Mouse (Mus musculus) lung, postnatal 0 days (tissue): ENCODE measurements at regions not wholly inside any gene's neighbourhood (a gene's known extent, or its start where the extent isn't known, plus 50 kb on each side); places are given as distances from the start of the nearest gene placed in this dataset.
A peak's percentile ranks its signal among the peaks of the same experiment; 100 is the strongest.

Experiments used
- ATAC-seq: fragments of 200-750 bp; cut with Nextera tagmentation; 2 replicates; pipeline ENCODE4 v1.8.0; 2017; ENCODE audit warnings: moderate library complexity
- DNase-seq: peaks from one replicate; pipeline ENCODE4 v3.0.0-alpha.2; 2016; ENCODE audit warnings: low spot score
- H3K27ac ChIP-seq: fragments of 300-500 bp; sonication (generic); 2 replicates; pipeline ENCODE4 v1.5.1; 2014; ENCODE audit warnings: antibody characterized with exemption, mild to moderate bottlenecking, low read length, mixed read lengths
- H3K27me3 ChIP-seq: fragments of 300-500 bp; sonication (generic); replicated peaks from 2 replicates; pipeline ENCODE4 v1.6.1; 2014; ENCODE audit warnings: low read length, mixed read lengths; ENCODE audit not compliant: insufficient read depth
- H3K36me3 ChIP-seq: fragments of 300-500 bp; sonication (generic); 2 replicates; pipeline ENCODE4 v1.6.1; 2014; ENCODE audit warnings: low read length, mixed read lengths; ENCODE audit not compliant: insufficient read depth
- H3K4me1 ChIP-seq: fragments of 300-500 bp; sonication (generic); 2 replicates; pipeline ENCODE4 v1.6.1; 2014; ENCODE audit warnings: antibody characterized with exemption, low read depth, low read length, mixed read lengths; ENCODE audit not compliant: insufficient read depth
- H3K4me2 ChIP-seq: fragments of 300-500 bp; sonication (generic); replicated peaks from 2 replicates; pipeline ENCODE4 v1.6.1; 2014; ENCODE audit warnings: low read depth, mild to moderate bottlenecking, low read length, moderate library complexity, mixed read lengths
- H3K4me3 ChIP-seq: fragments of 300-500 bp; sonication (generic); 2 replicates; pipeline ENCODE4 v1.5.1; 2014; ENCODE audit warnings: low read depth, low read length
- H3K9ac ChIP-seq: fragments of 300-500 bp; sonication (generic); replicated peaks from 2 replicates; pipeline ENCODE4 v1.6.1; 2014; ENCODE audit warnings: low read depth, mild to moderate bottlenecking
- H3K9me3 ChIP-seq: fragments of 300-500 bp; sonication (generic); 2 replicates; pipeline ENCODE4 v1.6.1; 2016; ENCODE audit warnings: low read length, mixed read lengths
- CTCF ChIP-seq: IDR thresholded peaks from 2 replicates; pipeline ENCODE4 v1.5.1; 2016; ENCODE audit warnings: antibody characterized with exemption, mild to moderate bottlenecking
- EP300 ChIP-seq: IDR thresholded peaks from 2 replicates; pipeline ENCODE4 v1.6.1; 2016; ENCODE audit warnings: antibody characterized with exemption, mild to moderate bottlenecking, control low read depth
- WGBS: fragments of 180-500 bp; shearing (Covaris S2); extraction: QIAGEN DNeasy Blood & Tissue Kit; methylation state at CpG from one replicate; pipeline ENCODE4 v1.1.7; 2014; 5-methylcytosine and 5-hydroxymethylcytosine counted together

DNA sequence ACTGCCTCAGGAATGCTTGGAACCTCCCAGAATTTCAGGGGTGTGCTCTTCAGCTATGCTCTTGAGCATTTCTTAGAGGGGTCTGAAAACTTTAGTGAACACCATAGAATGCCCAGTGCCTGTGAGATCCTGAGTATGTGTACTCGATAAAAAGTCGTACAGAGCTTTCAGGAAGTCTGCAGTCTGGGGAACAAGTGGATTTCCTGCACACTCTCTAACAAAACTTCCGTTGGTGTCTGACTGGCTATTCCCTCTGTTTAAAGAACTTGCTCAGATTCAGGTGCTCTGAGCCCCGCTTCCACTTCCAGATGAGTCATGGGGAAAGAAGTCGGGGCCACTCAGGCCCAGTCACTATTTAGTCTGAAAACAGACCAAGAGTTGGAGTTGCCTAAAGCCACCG is 155.5 kb downstream of the Pfkfb3 start:
- Histone ChIP-seq H3K27me3 (no peaks in the 10 kb centered on the region), H3K4me3 (no peak overlapping the region), H3K27ac (peak overlapping the region; percentile 66), H3K4me2 (no peak overlapping the region), H3K4me1 (peaks cover 5% of the 10 kb centered on the region; the same call in 1 of the 2 replicates), H3K9ac (no peak overlapping the region), H3K36me3 (no peaks in the 10 kb centered on the region), H3K9me3 (no peaks in the 10 kb centered on the region)
- WGBS, result 18% methylated on average over 6 of the region's 6 CpGs
- DNase-seq (peak; percentile 60), ATAC-seq (peak; percentile 75)
- TF ChIP-seq EP300, result peak; percentile 80
- TF ChIP-seq CTCF, result no peak

GRCm38 (mm10) chr2:11396835-11397234 is 157.0 kb downstream of the Pfkfb3 start:
- ATAC-seq (no peak), DNase-seq (no peak)
- 88% methylated on average over 3 of the region's 3 CpGs for WGBS
- H3K4me1 ChIP-seq, result peaks cover 5% of the 10 kb centered on the region; the same call in 1 of the 2 replicates
- no peak for TF ChIP-seq EP300
- TF ChIP-seq CTCF, result peak; percentile 39
- H3K4me3 ChIP-seq, result no peak overlapping the region
- H3K27ac ChIP-seq, result no peak overlapping the region
- H3K36me3 ChIP-seq, result no peaks in the 10 kb centered on the region
- no peak overlapping the region for H3K4me2 ChIP-seq
- H3K27me3 ChIP-seq, result no peaks in the 10 kb centered on the region
- H3K9ac ChIP-seq, result no peak overlapping the region
- no peaks in the 10 kb centered on the region for H3K9me3 ChIP-seq

DNA sequence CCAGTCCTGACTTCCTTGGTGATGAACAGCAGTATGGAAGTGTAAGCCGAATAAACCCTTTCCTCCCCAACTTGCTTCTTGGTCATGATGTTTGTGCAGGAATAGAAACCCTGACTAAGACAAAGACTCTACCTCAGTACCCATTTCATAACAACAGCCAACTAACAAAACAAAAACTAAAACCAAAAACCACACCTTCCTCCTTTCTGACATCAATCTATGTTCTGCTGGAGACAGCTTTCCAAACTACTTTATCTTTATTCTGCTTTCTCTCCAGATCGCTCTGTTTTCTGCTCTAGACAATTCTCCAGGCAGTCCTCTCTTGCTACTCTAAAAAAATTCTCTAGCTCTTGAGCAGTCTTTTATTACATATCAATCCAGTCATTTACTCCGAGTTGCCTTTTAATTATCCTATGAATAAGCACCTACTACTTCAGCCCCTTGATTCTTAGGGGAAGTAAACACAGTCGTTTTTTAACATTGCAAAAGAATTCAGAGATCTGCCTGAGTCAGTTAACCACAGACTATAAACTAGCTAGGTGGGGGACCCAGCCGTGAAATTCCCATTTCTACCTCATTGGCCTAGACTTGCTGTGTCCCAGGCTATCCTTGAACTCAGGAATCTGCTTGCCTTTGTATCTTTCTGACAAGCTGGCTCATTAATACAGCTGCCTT is 159.1 kb downstream of the Pfkfb3 start:
- DNase-seq (no peak), ATAC-seq (no peak)
- Histone ChIP-seq H3K9me3 (no peaks in the 10 kb centered on the region), H3K4me1 (peaks cover 5% of the 10 kb centered on the region; the same call in 1 of the 2 replicates), H3K4me2 (no peak overlapping the region), H3K9ac (no peak overlapping the region), H3K27me3 (no peaks in the 10 kb centered on the region), H3K27ac (no peak overlapping the region), H3K36me3 (no peaks in the 10 kb centered on the region), H3K4me3 (no peak overlapping the region)
- TF ChIP-seq EP300 (no peak), CTCF (no peak)
- 61% methylated on average over 4 of the region's 5 CpGs for WGBS

GRCm38 (mm10) chr2:11391725-11392124 is 162.2 kb downstream of the Pfkfb3 start:
- 75% methylated on average over 6 of the region's 6 CpGs for WGBS
- Histone ChIP-seq H3K36me3 (no peaks in the 10 kb centered on the region), H3K4me2 (no peak overlapping the region), H3K4me1 (no peaks in the 10 kb centered on the region), H3K4me3 (no peak overlapping the region), H3K9me3 (no peaks in the 10 kb centered on the region), H3K9ac (no peak overlapping the region), H3K27ac (no peak overlapping the region), H3K27me3 (no peaks in the 10 kb centered on the region)
- DNase-seq, result no peak
- TF ChIP-seq CTCF (no peak), EP300 (no peak)
- no peak for ATAC-seq

DNA sequence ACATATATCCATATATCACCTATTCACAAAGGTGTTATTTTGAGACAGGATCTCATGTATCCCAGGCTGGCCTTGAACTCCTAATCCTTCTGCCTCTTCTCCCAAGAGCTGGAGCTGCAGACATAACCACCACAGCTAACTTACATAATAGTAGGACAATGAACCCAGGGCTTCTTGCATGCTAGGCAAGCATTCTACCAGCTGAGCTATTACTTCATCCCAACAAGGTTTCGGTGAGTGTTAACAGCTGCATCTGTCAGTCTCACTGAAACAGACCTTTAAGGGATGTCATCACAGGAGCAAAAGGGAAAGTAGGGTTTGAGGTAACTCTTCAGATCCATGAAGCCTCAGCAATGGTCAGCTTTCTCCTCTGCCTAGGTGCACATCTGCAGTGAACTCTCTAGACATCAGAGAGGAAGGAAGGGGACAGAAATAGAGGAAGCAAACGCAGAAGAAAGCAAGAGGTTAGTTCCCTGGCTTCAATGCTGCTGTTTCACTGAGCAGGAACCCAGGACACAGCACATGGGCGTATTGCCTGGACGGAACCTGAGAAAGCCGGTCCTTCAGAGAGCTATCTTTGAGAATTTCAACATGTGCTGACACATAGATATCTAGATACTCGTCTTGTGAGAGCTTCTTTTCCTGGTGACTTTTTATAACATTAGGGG is 163.1 kb downstream of the Pfkfb3 start:
- Histone ChIP-seq H3K36me3 (no peaks in the 10 kb centered on the region), H3K27me3 (no peaks in the 10 kb centered on the region), H3K4me1 (no peaks in the 10 kb centered on the region), H3K9ac (no peak overlapping the region), H3K27ac (no peak overlapping the region), H3K4me2 (no peak overlapping the region), H3K9me3 (no peaks in the 10 kb centered on the region), H3K4me3 (no peak overlapping the region)
- peak; percentile 23 for ATAC-seq
- peak; percentile 48 for DNase-seq
- WGBS, result 53% methylated on average over 6 of the region's 6 CpGs
- no peak for TF ChIP-seq CTCF
- TF ChIP-seq EP300, result no peak

DNA sequence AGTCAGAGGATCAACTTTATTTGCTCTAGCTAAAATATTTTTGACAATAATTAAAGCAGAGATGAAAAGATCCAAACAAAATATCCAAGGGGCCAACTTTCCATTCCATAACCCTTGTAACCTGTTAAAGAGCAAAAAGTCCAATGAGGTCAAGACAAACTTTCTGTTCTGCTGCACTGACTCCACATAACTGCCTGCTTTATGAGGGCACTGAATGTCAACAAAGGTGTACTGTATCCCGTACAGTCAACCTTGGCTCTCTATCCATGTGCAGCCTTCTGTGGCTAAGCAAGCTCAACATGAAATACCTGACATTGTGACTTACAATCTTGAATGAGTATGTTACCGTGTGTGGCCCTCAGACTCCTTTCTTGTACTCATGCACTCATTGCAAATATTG is 166.3 kb downstream of the Pfkfb3 start:
- no peak overlapping the region for H3K27ac ChIP-seq

More for the DNA sequence above, 166.3 kb downstream of the Pfkfb3 start:
- Histone ChIP-seq H3K36me3 (no peaks in the 10 kb centered on the region), H3K4me2 (no peak overlapping the region), H3K9ac (no peak overlapping the region), H3K9me3 (no peaks in the 10 kb centered on the region), H3K4me3 (no peak overlapping the region), H3K27me3 (no peaks in the 10 kb centered on the region), H3K4me1 (no peaks in the 10 kb centered on the region)
- TF ChIP-seq EP300 (no peak), CTCF (no peak)
- no peak for DNase-seq
- no peak for ATAC-seq
- WGBS, result 53% methylated on average over 2 of the region's 2 CpGs
